Mouse (Mus musculus): ENCODE data around the gene Stk16.
"Not testable (repeated sequence)": the region's sequence is repeated elsewhere in the genome, so short reads cannot be mapped to it uniquely, and the experiment has no call there.

Gene Stk16

GRCm38 (mm10) chr1:75213096-75213495 lies 2.5 kb downstream of the Stk16 start:
- no peak for DNase-seq (ENCODE audit: low read depth)

GRCm38 (mm10) chr1:75214442-75214841 lies 3.8 kb downstream of the Stk16 start:
- no peak for DNase-seq (ENCODE audit: low read depth)

- no peak for DNase-seq (ENCODE audit: low read depth)
Measured at GRCm38 (mm10) chr1:75214886-75215285, 4.2 kb downstream of the Stk16 start.

- DNase-seq (ENCODE audit: low read depth): no peak
Measured at GRCm38 (mm10) chr1:75215785-75216184, 5.1 kb downstream of the Stk16 start.

- DNase-seq (ENCODE audit: low read depth): no peak
Measured at GRCm38 (mm10) chr1:75216797-75217585, 6.4 kb downstream of the Stk16 start.

GRCm38 (mm10) chr1:75217893-75218226 lies 7.2 kb downstream of the Stk16 start:
- DNase-seq (ENCODE audit: low read depth): no peak

GRCm38 (mm10) chr1:75218227-75219001 lies 7.8 kb downstream of the Stk16 start:
- DNase-seq (ENCODE audit: low read depth): no peak

GRCm38 (mm10) chr1:75219078-75219477 lies 8.4 kb downstream of the Stk16 start:
- peak; percentile 87 for DNase-seq (ENCODE audit: low read depth)

GRCm38 (mm10) chr1:75219531-75219930 lies 8.9 kb downstream of the Stk16 start, which contains the start of gene Tuba4a:
Gene Tuba4a, minus strand, starts transcription at chr1:75219865.
- no peak for DNase-seq (ENCODE audit: low read depth)

GRCm38 (mm10) chr1:75221538-75221937 lies 10.9 kb downstream of the Stk16 start:
- no peak for DNase-seq (ENCODE audit: low read depth)

GRCm38 (mm10) chr1:75222926-75223325 lies 12.3 kb downstream of the Stk16 start:
- DNase-seq (ENCODE audit: low read depth): no peak

GRCm38 (mm10) chr1:75223532-75223931 lies 12.9 kb downstream of the Stk16 start:
- DNase-seq (ENCODE audit: low read depth): no peak

GRCm38 (mm10) chr1:75225473-75225872 lies 14.8 kb downstream of the Stk16 start:
- no peak for DNase-seq (ENCODE audit: low read depth)

GRCm38 (mm10) chr1:75226138-75226537 lies 15.5 kb downstream of the Stk16 start:
- no peak for DNase-seq (ENCODE audit: low read depth)

- DNase-seq (ENCODE audit: low read depth): no peak
Measured at GRCm38 (mm10) chr1:75227653-75228052, 17.0 kb downstream of the Stk16 start.

GRCm38 (mm10) chr1:75229158-75229557 lies 18.5 kb downstream of the Stk16 start:
- DNase-seq (ENCODE audit: low read depth): no peak

GRCm38 (mm10) chr1:75230335-75230994 lies 19.8 kb downstream of the Stk16 start:
- no peak for DNase-seq (ENCODE audit: low read depth)

GRCm38 (mm10) chr1:75231224-75231623 lies 20.6 kb downstream of the Stk16 start:
- DNase-seq (ENCODE audit: low read depth): no peak

GRCm38 (mm10) chr1:75231664-75232152 lies 21.1 kb downstream of the Stk16 start, which contains the start of gene A630095N17Rik:
Gene A630095N17Rik, minus strand, starts transcription at chr1:75232102.
- DNase-seq (ENCODE audit: low read depth): no peak

GRCm38 (mm10) chr1:75232489-75232888 lies 21.9 kb downstream of the Stk16 start:
- DNase-seq (ENCODE audit: low read depth): not testable (repeated sequence)

GRCm38 (mm10) chr1:75234606-75235005 lies 24.0 kb downstream of the Stk16 start:
- peak; percentile 58 for DNase-seq (ENCODE audit: low read depth)
